Mouse (Mus musculus) granulocyte monocyte progenitor cell, adult 5-6 weeks (primary cell): Measurements from ENCODE around the gene Sppl2c. TPM values are rescaled to one million over a fixed set of nuclear protein-coding genes. Genes with fewer than 3 reads are reported as not detected.

Experiments
- ATAC-seq: replicated peaks from 2 replicates; pipeline ENCODE4 v1.8.0; 2016; ENCODE audit warnings: mild to moderate bottlenecking, moderate TSS enrichment, inconsistent platforms; ENCODE audit not compliant: poor library complexity, severe bottlenecking
- total RNA-seq, 2 experiments: library from RNA; stranded (forward) in 1 of 2; stranded (reverse) in 1 of 2; fragments of 200-712, 200-1000 nt in 1 of 2; fragments of >200 nt in 1 of 2; fragmentation: Nextera tagmentation in 1 of 2; gene quantifications; 2 replicates each; pipeline ENCODE4 v1.2.3; 2014 to 2017

Sppl2c gene
- total RNA-seq (2014; fragmentation: Nextera tagmentation) (not detected in 2 replicates), total RNA-seq (2017) (not detected in 2 replicates)

- no peak for ATAC-seq
These were observed at the start of gene Sppl2c for GRCm38 (mm10) chr11:104186135-104186836. Gene Sppl2c (plus strand): TSS chr11:104186327.

- ATAC-seq = no peak
These were observed 47.2 kb upstream of the Sppl2c start for GRCm38 (mm10) chr11:104138976-104139375.

DNA sequence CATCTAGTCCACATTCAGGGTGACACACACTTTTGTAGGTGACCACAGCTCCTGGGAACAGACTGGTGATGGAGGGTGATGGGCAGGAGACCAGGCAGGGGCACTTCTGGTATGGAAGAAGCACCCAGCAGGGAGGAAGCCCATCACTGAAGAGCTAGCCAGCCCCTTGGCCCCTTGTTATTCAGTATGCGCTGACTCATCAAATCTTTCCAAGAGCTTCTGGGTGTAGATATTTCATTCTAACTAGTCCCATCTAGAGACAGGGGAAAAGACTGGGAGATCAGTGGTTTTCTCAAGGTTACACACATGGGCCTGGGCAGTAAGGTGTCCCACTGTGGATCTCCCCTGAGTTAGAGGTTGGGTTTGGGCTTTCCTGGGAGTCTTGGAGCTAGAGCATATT is 41.2 kb upstream of the Sppl2c start:
- no peak for ATAC-seq

GRCm38 (mm10) chr11:104148787-104149186 is 37.3 kb upstream of the Sppl2c start:
- no peak for ATAC-seq

DNA sequence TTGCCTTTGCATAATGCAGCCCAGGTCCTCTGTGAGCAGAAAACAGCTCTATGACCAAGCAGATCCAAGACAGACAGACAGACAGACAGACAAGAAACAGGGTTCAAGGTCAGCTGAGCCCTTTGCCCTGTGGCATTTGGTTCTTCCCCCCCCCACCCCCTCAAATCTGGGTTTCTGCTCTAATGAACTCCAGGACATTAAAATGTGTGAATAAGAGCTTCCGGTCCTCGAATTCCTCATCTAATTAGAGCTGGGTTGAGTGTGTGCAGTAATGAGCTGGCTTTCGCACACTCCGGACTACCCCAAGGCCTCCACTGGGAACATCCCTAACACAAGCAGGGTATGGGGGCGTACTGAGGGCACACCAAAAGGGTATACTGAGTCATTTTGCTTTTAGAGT is 35.2 kb upstream of the Sppl2c start:
- no peak for ATAC-seq

- ATAC-seq = no peak
These were observed 31.8 kb upstream of the Sppl2c start for GRCm38 (mm10) chr11:104154332-104154731.

DNA sequence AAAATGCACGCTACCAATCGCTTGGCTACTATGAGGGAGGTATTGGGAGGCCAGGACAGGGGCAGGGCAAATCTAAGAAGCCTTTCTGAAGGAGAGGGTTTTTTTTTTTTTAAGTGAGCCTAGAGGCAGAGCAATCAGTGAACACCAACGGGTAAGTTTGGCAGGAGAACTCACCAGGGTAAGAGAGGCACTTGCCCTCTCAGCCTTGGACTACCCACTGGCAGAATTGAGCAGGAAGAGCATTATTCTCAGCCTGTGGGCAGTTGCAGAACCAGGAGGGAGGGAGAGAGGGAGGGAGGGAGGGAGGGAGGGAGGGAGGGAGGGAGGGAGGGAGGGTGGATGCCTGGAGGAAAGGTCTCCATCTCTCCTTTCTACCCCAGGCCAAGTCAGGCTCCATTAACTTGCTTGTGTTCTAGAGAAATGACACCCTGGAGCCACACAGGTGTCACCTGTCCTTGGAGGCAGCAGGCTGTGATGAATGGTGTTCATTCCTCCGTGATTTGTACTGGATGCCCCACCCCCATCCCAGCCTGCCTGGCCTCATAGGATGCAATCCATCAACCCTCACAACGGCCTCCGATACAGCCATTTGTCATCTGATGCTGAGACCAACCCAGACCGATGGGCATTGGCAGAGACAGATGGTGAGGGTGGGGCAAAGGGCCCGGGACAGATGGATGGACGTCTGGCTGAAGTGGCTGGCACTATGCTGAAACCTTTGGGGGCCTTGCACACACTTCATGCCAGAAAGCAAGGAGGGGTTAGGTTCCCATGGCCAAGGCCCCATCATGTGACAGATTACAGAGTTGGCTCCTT is 31.1 kb upstream of the Sppl2c start:
- no peak for ATAC-seq

DNA sequence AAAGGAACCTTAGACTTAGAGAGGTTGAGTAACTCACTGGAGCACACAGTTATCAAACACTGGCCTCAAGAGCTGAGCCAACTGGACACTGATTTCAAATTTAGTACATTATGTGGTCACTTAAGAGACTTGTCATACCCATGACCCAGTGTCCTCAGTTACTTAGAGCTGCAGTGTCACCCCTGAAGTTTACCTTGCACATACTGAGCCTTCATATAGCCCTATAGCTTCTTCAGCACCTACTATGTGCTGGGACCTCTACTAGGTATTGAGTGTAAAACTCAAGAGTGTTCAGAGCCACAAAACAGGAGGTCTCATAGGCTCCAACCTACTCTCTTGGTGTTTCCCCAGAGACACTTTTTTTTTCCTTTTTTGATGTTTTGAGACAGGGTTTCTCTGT is 30.2 kb upstream of the Sppl2c start:
- no peak for ATAC-seq

DNA sequence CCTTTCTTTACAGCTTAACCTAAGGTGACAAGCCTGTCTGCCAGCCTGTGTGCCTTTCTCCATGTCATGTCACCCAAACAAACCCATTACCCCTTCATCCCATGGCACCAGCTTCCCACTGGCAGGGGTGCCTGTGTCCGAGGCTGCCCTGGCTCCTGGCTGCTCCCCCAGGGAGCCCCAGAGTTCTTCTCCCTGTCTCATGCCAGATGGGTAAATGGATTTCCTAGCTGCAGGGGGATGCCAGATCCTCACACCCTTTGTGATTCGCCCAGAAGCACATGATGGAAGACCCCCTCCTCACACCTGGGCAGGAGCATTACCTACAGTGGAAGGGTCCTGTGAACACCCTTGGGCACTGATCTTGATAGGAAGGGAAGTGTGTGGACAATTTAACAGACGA is 29.7 kb upstream of the Sppl2c start:
- no peak for ATAC-seq

- ATAC-seq = no peak; the same call in 1 of the 2 replicates
These were observed 28.4 kb upstream of the Sppl2c start for GRCm38 (mm10) chr11:104157603-104158259.

GRCm38 (mm10) chr11:104158260-104158907 is 27.7 kb upstream of the Sppl2c start:
- ATAC-seq = no peak

- no peak for ATAC-seq
These were observed 26.3 kb upstream of the Sppl2c start for GRCm38 (mm10) chr11:104159769-104160272.

DNA sequence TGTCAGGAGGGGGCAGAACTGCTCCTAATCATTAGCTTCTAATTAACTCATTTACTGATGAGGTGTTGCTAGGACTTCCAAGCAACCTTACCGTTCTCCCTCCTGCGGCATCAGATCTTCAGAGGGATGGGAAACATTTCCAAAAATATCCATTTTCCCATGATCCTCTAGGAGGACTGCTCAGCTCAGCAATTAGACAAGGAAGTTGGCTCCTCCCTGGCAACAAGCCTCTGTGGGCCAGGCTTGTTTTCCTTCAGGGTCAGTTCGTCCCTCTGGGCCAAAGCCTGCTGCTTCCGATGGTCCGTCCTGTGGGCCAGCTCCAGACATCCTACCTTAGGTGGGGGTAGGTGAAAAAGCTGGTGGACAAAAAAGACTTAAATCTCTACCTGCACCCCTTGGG is 25.0 kb upstream of the Sppl2c start:
- no peak for ATAC-seq

GRCm38 (mm10) chr11:104164257-104164656 is 21.9 kb upstream of the Sppl2c start:
- no peak for ATAC-seq

DNA sequence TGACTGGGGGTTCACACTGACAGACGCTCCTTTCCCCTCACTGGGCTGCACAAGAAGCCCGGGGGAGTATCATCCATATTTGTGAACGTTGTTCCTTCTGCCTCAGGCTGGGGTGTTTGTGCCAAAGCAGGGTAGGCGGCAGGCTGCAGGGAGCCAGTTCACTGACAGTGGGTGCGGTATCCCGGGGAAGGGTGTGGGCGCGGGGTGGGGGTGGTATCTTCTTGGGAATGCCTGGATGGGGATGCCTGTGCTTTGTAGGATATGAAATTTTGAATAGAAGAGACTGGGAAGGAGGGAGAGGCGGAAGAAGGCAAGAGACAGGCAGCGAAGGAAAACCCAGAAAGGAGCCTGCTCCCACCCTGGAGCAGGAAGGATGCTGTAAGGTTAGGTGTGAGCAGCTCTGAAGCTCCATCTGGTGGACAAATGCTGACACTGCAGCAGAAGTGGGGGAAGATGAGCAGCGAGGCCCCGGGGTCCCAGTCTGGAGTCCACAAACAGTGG is 14.8 kb upstream of the Sppl2c start:
- ATAC-seq = peak; percentile 74

- ATAC-seq = no peak
These were observed 7.2 kb upstream of the Sppl2c start for GRCm38 (mm10) chr11:104178893-104179292.

- ATAC-seq = no peak
These were observed 6.3 kb upstream of the Sppl2c start for GRCm38 (mm10) chr11:104179804-104180203.

DNA sequence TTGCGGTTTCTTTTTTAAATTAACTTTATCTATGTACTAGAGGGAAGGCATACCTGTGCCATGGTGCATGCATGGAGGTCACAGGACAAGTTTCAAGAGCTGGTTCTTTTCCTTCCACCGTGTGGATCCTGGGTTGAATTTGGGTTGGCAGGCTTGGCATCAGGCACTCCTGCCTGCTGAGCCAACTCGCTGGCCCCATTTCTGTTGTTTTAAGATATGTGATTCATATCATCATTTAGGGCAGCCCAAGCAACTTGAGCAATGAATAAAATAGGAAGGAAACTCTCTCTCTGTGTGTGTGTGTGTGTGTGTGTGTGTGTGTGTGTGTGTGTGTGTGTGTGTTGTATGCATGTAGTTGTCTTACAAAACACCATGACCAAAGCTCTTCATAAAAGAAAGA is 4.0 kb upstream of the Sppl2c start:
- ATAC-seq = no peak

DNA sequence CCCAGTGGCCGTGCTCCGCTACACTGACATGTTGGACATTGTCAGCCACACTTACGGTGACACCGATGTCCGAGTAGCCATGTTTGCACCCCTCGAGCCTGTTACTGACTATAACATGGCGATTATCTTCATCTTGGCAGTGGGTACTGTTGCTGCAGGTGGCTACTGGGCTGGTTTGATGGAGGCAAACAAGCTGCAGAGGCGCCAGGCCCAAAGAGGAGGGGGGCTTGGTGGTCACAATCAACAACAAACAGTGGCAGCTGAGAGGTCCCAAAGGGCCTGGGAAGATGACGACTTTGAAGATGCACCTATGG is 667 bp downstream of the Sppl2c start:
- no peak for ATAC-seq

GRCm38 (mm10) chr11:104187766-104188165 is 1.6 kb downstream of the Sppl2c start:
- no peak for ATAC-seq
